Mouse (Mus musculus): ENCODE measurements around the gene Zfp36l2.

- TF ChIP-seq POLR2A (IDR thresholded peaks at IDR 0.05; ENCODE audit: control insufficient read depth in 1 of 2, insufficient read depth in 1 of 2, low read depth in 1 of 2, low read length in 2 of 2, poor library complexity in 1 of 2) (no peak), CTCF (IDR thresholded peaks at IDR 0.05 in 2 of 3, conservative IDR thresholded peaks at IDR 0.05 in 1 of 3; ENCODE audit: control insufficient read depth in 1 of 3, insufficient read depth in 1 of 3, low read depth in 2 of 3, low read length in 3 of 3, poor library complexity in 1 of 3, severe bottlenecking in 1 of 3) (no peak), NRF1 (IDR thresholded peaks at IDR 0.05; ENCODE audit: insufficient read depth, low read depth, low read length, poor library complexity, severe bottlenecking) (no peak), MYC (IDR thresholded peaks at IDR 0.05; ENCODE audit: low read depth, low read length) (no peak)
These were observed 49.2 kb upstream of the Zfp36l2 start for GRCm38 (mm10) chr17:84236781-84237557.
